Mouse (Mus musculus): ENCODE results near the gene Fbxl17. TPM values are rescaled to one million over a fixed set of nuclear protein-coding genes. Genes with fewer than 3 reads are reported as not detected.

Fbxl17 gene
- total and polyA plus RNA-seq, 3 experiments = 5.0 to 9.7 TPM; not detected in 1

DNA sequence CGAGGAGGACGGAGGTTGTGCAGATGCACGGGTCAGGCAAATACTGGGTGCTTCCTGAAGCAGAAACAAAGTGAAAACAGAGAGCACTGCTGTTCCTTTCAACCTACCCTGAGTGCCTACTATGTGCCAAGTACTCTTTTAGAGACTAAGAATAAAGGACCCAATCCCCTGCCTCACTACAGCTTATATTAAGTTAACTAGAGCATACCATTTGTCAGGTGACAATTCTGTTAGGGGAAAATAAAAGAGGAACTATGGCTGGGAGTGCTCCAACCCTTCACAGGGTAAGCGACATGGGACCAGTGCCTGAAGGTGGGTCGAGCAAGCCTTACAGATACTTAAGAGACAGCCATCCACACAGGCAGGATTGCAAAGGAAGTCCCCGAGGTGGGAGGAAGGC is 407.0 kb downstream of the Fbxl17 start:
- TF ChIP-seq CTCF (IDR thresholded peaks at IDR 0.05 in 2 of 3, conservative IDR thresholded peaks at IDR 0.05 in 1 of 3; ENCODE audit: control insufficient read depth in 1 of 3, insufficient read depth in 1 of 3, low read depth in 2 of 3, low read length in 3 of 3, poor library complexity in 1 of 3, severe bottlenecking in 1 of 3) = no peak
- TF ChIP-seq SIN3A (IDR thresholded peaks at IDR 0.05; ENCODE audit: low read length) = peak; percentile 36; the same call in 1 of the 2 replicates
- no peak for TF ChIP-seq ZNF384 (IDR thresholded peaks at IDR 0.05; ENCODE audit: low read depth, low read length)
- peak; percentile 73 for TF ChIP-seq ZKSCAN1 (IDR thresholded peaks at IDR 0.05; ENCODE audit: low read depth, low read length)
- TF ChIP-seq USF1 (IDR thresholded peaks at IDR 0.05; ENCODE audit: low read depth, low read length) = peak; percentile 59; the same call in 1 of the 2 replicates
- H3K27ac ChIP-seq (ENCODE audit: control insufficient read depth, low read depth, low read length) = peak overlapping the region; percentile 70
- H3K9me3 ChIP-seq (replicated peaks; ENCODE audit: insufficient read depth, low read length) = no peaks in the 10 kb centered on the region
- peaks cover 9 to 10% of the 10 kb centered on the region in 2 experiments for H3K4me1 ChIP-seq (ENCODE audit: control insufficient read depth in 1 of 2, insufficient read depth in 2 of 2, low read length in 2 of 2)
- H3K4me3 ChIP-seq (ENCODE audit: control insufficient read depth in 1 of 2, insufficient read depth in 1 of 2, low read depth in 2 of 2, low read length in 2 of 2) = peak overlapping the region; percentile 23 to 49
- H3K36me3 ChIP-seq (ENCODE audit: control insufficient read depth in 1 of 2, insufficient read depth in 2 of 2, low read length in 2 of 2) = peaks cover 0 to 9% of the 10 kb centered on the region in 2 experiments; a peak in 2 of 4 replicates
- H3K9ac ChIP-seq (ENCODE audit: control insufficient read depth, low read depth, low read length, poor library complexity, severe bottlenecking) = peak overlapping the region; percentile 68
- H3K79me2 ChIP-seq (ENCODE audit: control insufficient read depth, insufficient read depth, low read length, poor library complexity) = no peaks in the 10 kb centered on the region
- peak; percentile 77 for DNase-seq (ENCODE audit: low read depth, low spot score)
- H3K27me3 ChIP-seq (ENCODE audit: control insufficient read depth in 1 of 2, insufficient read depth in 2 of 2, low read length in 2 of 2) = no peaks in the 10 kb centered on the region

DNA sequence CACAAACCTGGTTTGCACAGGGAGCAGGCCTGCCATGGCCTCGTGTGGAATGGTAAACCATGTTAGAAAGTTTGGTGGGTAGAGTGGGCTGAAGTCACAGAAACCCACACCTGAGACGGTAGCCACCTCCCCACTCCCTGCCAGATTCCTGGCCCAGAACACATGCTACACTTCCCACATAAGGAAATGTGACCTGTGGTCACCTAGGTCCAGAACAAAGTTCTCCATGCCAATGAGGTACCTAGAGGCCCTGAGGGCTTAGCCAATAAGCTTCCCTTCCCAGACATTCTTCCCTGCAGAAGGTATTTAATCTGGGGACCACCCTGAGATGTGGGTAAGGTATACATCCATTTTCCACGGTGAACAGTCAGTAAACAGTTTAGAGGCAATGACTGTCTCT is 409.7 kb downstream of the Fbxl17 start:
- no peak overlapping the region for H3K27ac ChIP-seq (ENCODE audit: control insufficient read depth, low read depth, low read length)
- H3K36me3 ChIP-seq (ENCODE audit: control insufficient read depth in 1 of 2, insufficient read depth in 2 of 2, low read length in 2 of 2) = peaks cover 0 to 27% of the 10 kb centered on the region in 2 experiments; a peak in 2 of 4 replicates
- TF ChIP-seq E2F4 (IDR thresholded peaks at IDR 0.05; ENCODE audit: borderline replicate concordance, low read depth, low read length) (no peak), MAFK (IDR thresholded peaks at IDR 0.05; ENCODE audit: borderline replicate concordance, low read depth, low read length) (no peak), ZMIZ1 (IDR thresholded peaks at IDR 0.05; ENCODE audit: low read depth, low read length) (no peak), POLR2AphosphoS2 (IDR thresholded peaks at IDR 0.05; ENCODE audit: low read length) (no peak)
- H3K9me3 ChIP-seq (replicated peaks; ENCODE audit: insufficient read depth, low read length) = no peaks in the 10 kb centered on the region
- no peaks in the 10 kb centered on the region for H3K27me3 ChIP-seq (ENCODE audit: control insufficient read depth in 1 of 2, insufficient read depth in 2 of 2, low read length in 2 of 2)
- no peak overlapping the region for H3K4me3 ChIP-seq (ENCODE audit: control insufficient read depth in 1 of 2, insufficient read depth in 1 of 2, low read depth in 2 of 2, low read length in 2 of 2)
- DNase-seq (ENCODE audit: low read depth, low spot score) = no peak
- no peaks in the 10 kb centered on the region for H3K79me2 ChIP-seq (ENCODE audit: control insufficient read depth, insufficient read depth, low read length, poor library complexity)
- H3K9ac ChIP-seq (ENCODE audit: control insufficient read depth, low read depth, low read length, poor library complexity, severe bottlenecking) = no peak overlapping the region
- peaks cover 17 to 20% of the 10 kb centered on the region in 2 experiments for H3K4me1 ChIP-seq (ENCODE audit: control insufficient read depth in 1 of 2, insufficient read depth in 2 of 2, low read length in 2 of 2)

DNA sequence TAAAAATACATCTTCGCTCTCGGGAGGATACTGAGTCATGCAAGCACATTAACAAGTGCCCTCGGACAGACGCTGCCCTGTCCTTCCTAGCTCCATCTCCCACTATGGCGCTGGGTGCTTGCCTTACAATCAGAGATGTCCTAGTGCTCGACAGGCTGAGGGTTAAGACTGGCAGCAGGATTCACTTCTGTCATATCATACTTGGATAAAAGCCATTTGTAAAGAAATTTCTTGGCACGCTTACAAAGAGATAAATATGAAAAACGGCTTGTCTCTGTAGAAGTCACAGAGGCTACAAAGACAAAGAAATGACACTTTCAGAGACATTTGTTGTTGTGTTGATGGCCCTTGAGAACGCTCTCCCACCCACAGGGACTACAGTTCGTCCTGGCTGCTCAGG is 412.6 kb downstream of the Fbxl17 start:
- Histone ChIP-seq H3K9me3 (replicated peaks; ENCODE audit: insufficient read depth, low read length) (no peaks in the 10 kb centered on the region), H3K4me1 (ENCODE audit: control insufficient read depth in 1 of 2, insufficient read depth in 2 of 2, low read length in 2 of 2) (peaks cover 8 to 10% of the 10 kb centered on the region in 2 experiments), H3K27me3 (ENCODE audit: control insufficient read depth in 1 of 2, insufficient read depth in 2 of 2, low read length in 2 of 2) (no peaks in the 10 kb centered on the region), H3K36me3 (ENCODE audit: control insufficient read depth in 1 of 2, insufficient read depth in 2 of 2, low read length in 2 of 2) (peaks cover 0 to 18% of the 10 kb centered on the region in 2 experiments; a peak in 2 of 4 replicates), H3K9ac (ENCODE audit: control insufficient read depth, low read depth, low read length, poor library complexity, severe bottlenecking) (peak overlapping the region; percentile 14; the same call in 1 of the 2 replicates), H3K4me3 (ENCODE audit: control insufficient read depth in 1 of 2, insufficient read depth in 1 of 2, low read depth in 2 of 2, low read length in 2 of 2) (peak overlapping the region; percentile 3 to 29; a peak in 1 of 4 replicates), H3K27ac (ENCODE audit: control insufficient read depth, low read depth, low read length) (peak overlapping the region; percentile 58; the same call in 1 of the 2 replicates), H3K79me2 (ENCODE audit: control insufficient read depth, insufficient read depth, low read length, poor library complexity) (no peaks in the 10 kb centered on the region)
- DNase-seq (ENCODE audit: low read depth, low spot score) = peak; percentile 76
- TF ChIP-seq MAFK (IDR thresholded peaks at IDR 0.05; ENCODE audit: borderline replicate concordance, low read depth, low read length) = no peak
- TF ChIP-seq ETS1 (IDR thresholded peaks at IDR 0.05; ENCODE audit: low read depth, low read length) = peak; percentile 42
- peak; percentile 31 to 47; a peak in 3 of 4 replicates for TF ChIP-seq EP300 (IDR thresholded peaks at IDR 0.05; ENCODE audit: low read depth in 1 of 2, low read length in 2 of 2)
- TF ChIP-seq BHLHE40 (IDR thresholded peaks at IDR 0.05; ENCODE audit: borderline replicate concordance, low read depth, low read length) = 0 out of 2 replicates have a peak, but pooled peaks have one; percentile 15
- TF ChIP-seq GATA1 (IDR thresholded peaks at IDR 0.05; ENCODE audit: low read depth, low read length) = peak; percentile 51

Data from MEL (cell line).